Mouse (Mus musculus): ENCODE results near the gene Polr2g.

Polr2g gene

DNA sequence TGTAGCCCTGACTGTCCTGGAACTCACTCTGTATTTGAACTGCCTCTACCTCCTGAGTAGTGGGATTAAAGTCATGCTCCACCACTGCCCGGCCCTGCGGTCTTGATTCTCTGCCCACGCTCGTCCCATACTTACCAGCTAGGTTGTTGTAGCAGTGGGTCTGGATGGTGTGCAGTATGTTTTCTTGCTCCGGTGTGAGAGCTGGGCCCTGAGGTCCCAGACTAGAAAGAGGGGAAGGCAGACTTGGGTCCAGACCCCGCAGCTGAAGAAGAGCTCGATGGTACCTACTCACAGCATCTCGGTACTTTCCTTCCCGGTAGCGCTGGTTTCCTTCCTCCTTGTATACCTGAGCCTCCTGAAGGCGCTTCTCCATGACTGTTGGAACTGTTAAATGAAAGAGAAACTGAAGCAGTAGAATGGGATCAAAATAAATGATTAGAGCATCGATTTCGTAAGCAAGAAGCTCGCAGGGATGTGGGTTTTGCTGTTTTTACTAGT, 20.0 kb upstream of the Polr2g start:
- DNase-seq (ENCODE audit: low spot score) = no peak

DNA sequence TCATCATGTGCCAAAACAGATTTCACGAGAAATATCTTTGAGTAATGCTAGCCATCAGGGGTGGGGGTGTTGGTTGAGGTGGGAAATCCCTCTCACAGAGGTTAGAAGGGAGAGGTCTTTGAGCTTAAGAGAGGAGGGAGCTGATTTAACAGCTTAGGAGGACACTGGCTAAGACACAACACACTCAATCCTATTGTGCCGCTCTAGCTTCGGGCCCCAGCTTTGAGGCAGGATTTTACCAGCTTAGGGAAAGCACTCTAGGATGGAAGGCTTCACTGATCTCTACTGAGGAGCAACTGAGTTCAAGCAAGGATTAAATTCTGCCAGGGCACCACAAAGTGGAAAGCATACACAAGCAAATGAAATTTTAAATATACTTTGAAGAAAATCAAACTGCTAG, 18.6 kb upstream of the Polr2g start:
- DNase-seq (ENCODE audit: low spot score) = no peak

DNA sequence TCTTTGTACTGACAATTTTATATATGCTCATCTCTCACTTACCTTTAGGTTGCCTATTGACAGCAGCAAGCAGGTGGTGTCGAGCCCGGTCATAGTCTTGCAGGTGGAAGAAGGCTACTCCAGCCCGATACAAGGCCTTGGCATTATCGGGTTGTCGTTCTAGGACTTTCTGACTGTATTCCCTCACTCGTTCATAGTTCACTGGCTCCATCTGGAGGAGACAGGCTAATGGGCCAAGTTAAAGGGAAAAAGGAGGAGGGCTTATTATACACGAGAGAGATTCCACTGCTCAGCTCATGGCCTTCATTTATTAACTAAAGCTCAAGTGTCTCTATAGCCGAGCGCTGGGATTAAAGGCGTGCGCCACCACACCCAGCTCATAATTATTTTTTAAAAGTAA, 17.4 kb upstream of the Polr2g start:
- no peak for DNase-seq (ENCODE audit: low spot score)

DNA sequence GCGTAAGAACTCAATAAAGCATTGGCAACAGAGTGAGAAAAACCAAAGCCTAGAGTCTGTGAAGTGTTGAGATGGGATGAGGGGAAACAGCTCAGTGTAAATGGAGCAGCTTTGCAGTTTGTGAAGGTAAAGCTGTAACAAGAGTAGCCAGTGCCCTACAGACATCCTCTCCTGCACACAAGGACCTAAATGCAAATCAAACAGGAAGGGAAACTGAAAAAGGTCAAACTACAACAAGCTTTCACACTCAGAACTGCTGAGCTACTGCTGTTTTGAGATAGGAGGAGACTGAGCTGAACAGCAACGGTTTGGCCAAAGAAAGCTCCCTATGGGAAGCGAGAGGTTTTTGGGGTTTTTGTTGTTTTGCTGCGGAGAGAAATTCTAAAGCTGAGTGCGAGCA, 8.4 kb upstream of the Polr2g start:
- no peak for DNase-seq (ENCODE audit: low spot score)

DNA sequence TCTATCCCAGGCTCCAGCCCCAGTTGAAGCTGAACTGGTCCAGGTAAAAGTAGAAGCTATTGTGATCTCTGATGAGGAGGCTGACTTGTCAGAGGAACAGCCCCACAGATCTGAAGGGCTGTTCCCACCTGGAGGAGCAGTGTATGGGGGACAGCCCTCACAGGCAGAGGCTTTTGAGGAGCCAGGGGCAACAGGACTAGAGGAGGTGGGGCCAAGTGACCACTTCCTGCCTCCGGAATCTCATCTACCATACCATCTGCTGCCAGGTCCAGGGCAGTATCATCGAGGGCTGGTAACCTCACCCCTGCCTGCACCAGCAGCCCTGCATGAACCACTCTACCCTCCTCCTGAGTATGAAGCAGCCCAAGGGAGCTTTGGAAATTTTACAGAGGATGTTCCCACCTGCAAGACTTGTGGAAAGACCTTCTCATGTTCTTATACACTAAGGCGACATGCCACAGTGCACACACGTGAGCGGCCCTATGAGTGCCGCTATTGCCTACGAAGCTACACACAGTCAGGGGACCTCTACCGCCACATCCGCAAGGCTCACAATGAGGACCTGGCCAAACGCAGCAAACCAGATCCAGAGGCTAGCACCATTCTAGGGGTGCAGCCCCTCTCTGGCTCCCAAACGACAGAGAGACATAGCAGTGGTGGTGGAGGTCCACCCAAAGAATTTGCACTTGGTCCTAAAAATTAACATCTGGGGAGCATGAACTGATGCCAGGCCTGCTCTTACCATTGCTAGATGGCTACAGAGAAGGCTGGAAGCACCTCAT, 5.7 kb upstream of the Polr2g start:
- no peak for DNase-seq (ENCODE audit: low spot score)

DNA sequence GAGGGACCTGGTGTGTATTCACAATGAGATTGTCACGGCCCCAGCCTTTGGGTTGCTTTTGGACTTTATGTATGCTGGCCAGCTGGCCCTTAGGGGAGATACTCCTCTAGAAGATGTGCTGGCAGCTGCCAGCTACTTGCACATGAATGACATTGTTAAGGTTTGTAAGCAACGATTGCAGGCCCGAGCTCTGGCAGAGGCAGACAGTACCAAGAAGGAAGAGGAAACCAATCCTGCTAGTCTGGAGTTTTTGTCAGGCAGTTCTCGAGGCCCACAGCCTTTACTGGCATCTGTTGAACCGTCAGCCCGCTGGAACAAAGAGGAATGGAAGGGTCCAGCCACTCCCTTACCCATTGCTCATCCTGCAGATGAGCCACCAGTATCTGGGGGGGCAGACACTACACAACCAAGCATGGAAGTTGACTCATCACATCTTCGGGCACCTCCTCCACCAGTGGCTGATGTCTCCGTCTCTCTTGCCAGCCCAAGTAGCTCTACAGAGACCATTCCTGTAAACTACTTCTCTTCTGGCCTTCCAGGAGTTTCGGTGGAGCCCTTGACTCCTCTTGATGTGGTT, 4.9 kb upstream of the Polr2g start:
- no peak for DNase-seq (ENCODE audit: low spot score)

DNA sequence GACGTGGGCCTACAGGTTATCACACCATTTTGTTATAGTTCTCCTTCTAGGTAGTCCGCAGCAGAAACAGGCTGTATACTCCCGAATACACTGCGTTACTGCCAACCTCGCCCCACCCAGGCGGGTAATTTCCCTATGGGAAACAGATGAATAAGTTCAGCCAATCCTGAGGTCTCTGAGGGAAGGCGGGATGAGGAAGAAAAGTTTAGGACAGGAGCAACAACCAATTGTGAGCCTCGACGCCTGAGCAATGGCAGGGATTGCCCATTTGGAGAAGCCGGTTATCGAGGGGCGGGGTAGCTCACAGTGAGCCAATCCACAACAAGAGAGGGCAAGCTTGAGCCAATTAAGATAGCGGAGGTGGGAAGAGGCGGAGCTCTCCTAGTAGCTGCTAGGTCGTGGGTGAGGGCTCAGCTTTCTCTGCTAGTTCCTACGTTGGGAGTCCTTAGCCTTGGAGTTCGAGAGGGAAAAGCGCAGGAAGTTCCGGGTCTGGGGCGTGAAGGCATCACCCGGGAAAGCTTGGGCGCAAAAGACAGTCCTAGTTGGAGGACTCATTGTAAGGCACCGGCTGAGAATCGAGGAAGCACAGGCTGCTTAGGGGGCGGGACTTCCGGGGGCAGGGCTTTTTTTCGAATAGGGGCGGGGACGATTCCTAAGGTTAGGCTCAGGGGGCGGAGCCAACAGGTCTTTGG, 3.9 kb upstream of the Polr2g start, which contains the start of gene Zbtb3:
Gene Zbtb3 (plus strand): TSS at position 426 of the 692 bp plus-strand sequence.
- DNase-seq (ENCODE audit: low spot score) = peak; percentile 98

DNA sequence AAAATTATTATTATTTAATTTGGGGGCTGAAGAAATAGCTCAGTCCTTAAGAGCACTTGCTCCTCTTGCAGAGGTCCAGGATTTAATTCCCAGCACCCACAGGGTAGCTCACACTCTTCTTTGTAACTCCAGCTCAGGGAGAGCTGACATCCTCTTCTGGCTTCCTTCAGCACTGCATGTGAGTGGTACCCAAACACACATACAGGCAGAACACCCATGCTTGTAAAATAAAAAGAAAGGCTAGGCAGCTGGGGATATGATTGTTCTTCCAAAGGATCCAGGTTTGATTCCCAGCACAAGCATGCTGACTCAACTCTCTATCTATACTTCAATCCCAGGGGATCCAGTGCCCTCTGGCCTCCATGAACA, 554 bp upstream of the Polr2g start:
- DNase-seq (ENCODE audit: low spot score) = no peak

DNA sequence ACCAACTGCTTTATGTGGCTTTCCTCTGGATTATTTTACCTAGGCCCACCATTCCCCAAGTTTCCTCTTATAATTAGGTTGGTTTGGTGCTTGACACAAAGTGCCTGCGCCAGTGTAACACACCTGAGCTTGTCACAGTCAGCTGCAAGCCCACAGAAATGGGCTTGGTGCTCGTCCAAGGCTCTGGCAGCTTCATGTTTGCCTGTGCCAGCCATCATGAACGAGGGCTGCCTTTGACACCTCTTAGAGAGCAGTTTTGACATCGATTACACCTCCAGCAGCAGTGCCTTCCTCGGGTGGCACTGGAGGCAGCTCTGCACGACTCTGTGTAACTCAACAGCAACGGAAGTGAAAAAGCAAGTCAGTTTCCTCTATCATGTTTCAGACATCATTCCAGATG, 8.2 kb downstream of the Polr2g start:
- no peak for DNase-seq (ENCODE audit: low spot score)

DNA sequence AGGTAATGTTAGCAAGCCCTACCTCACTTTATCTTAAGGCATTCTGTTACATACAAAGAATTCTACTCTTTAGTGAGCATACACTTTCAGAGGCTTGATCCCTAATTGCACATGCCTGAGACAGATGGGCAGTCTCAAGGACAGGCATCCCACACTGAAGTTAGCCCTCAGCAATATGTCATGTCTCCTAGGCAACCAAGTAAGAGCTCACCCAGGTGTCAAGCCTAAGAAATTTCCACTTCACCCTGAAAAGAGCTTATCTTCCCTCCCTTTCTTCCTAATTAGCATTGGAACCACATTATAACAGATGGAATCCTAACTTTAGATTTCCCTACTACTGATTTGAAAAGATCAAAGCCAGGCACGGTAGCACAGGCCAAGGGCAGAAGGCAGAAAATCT, 9.2 kb downstream of the Polr2g start:
- no peak for DNase-seq (ENCODE audit: low spot score)

DNA sequence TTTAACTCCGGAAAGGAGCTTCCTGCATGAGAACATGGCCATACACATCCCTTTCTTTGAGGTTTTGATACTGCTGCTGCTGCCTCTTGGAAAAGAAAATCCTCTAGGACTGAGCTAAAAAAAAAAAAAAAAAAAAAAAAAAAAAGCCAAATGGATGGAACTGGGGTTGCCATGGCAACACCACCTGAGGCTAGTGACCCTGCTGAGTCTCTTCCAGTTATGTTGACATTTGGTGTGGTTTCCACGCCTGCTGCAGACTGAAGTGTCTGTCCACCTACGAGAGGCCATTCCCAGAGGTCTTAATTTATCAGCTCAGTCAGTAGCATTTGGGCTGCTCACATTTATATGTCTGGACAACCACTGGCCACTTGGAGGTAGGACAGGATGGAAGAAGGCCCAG, 9.9 kb downstream of the Polr2g start:
- DNase-seq (ENCODE audit: low spot score) = no peak

DNA sequence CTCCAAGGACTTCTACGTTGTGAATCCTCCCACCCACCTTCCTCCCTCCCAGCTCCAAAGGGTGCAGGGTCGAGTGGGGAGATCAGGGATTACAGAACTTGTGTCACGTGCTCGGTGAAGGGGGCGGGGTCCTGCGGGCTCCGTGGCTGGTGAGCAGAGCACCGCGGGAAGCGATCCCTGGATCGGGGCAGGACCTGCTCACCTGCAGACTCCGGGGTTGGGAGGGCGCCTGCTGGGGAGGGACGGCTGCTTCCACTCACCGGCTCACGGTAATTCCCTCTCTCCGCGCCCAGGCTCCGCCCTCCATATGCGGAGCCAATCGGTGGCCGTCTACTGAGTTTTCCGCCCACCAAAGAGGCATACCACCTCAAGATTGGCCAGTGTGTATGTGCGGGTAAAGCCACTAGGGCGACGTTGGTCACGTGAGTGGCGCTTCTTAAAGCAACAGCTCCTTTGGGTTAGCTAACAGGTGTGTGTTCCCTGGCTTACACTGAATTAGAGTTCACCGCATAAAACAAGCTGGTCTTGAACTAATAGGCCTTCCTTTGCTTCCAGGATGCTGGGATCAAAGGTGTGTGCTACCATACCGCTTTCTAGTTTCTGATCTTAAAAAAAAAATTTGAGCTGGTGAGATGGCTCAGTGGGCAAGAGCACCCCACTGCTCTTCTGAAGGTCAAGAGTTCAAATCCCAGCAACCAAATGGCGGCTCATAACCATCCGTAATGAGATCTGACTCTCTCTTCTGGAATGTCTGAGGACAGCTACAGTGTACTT, 12.2 kb downstream of the Polr2g start, which contains the start of gene Taf6l:
Gene Taf6l (minus strand): TSS at position 410 of the 774 bp plus-strand sequence.
- peak; percentile 95 for DNase-seq (ENCODE audit: low spot score)

DNA sequence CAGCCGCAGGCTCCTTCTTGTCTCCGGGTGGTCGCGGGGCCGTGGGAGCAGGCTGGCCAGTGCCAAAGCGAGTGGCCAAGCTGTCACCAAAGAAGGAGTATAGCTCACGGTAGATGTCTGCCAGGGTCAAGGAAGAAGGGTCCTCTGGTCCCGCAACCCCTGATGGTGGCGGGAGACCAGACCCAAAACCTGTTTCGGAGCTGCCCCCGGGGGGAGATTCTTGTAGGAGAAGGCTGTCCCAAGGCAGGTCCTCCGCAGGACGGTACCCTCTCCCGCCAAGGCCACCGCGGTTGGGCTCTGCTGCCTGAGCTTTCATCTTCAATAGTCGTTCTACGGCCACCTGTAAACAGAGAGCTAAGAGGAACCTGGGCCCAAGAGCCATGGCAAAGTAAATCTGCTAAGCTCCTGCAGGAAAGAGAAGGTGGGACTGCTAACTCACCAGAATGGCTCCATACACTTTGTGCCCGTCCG, 23.4 kb downstream of the Polr2g start:
- no peak for DNase-seq (ENCODE audit: low spot score)

DNA sequence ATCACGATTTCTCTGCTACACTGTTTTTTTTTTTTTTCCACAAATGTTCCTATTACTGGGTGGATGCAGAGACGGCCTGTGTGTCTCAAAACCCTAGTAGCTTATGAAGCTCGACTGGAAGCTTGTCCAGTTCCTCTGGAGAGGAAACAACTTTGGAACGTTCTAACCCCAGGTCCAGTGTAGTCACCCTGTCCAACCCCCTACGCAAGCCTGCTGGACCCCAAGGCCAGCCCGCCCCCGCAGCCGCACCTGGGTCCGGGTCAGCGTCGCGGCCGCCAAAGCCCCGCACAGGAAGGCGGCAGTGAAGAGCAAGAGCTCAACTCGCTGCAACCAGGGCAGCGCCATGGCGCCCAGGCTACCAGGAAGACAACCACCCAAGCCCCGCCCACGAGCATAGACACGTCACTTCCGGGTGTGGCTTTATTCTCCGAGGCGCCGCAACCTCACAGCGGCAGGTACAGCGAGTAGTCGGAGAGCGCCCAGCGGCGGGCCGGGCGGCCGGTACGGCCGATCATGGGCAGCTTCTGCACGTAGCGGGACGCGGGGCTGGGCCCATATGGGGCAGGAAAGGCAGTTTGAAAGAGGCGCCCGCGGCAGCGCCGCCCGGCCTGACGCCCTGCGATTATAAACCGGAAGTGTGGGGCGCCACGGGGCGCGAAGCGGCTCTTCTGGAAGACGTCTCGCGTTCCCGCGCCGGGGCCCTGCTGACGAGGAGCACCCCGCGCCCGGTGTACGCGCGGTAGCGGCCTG, 24.1 kb downstream of the Polr2g start, which contains the start of gene Tmem179b:
Gene Tmem179b (minus strand): TSS at position 382 of the 750 bp plus-strand sequence.
- DNase-seq (ENCODE audit: low spot score) = peak; percentile 98

DNA sequence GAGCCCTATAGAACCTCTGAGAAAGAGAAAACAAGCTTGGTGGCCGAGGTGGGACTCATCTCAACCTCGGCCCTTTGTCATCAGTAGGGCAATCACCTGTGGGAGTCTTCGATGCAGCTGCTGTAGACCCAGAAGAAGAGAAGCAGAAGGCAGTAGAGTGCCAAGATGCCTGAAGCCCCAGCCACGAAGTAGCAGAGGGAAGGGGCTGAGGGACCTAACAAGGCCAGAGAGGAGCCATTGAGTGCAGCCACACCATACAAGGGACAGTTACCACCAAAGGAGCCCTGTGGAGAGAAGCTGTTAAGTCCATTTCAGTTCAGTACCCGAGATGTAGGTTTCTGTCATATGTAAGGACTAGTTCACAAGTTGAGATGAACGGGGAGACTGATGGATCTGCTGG, 25.0 kb downstream of the Polr2g start:
- DNase-seq (ENCODE audit: low spot score) = no peak

DNA sequence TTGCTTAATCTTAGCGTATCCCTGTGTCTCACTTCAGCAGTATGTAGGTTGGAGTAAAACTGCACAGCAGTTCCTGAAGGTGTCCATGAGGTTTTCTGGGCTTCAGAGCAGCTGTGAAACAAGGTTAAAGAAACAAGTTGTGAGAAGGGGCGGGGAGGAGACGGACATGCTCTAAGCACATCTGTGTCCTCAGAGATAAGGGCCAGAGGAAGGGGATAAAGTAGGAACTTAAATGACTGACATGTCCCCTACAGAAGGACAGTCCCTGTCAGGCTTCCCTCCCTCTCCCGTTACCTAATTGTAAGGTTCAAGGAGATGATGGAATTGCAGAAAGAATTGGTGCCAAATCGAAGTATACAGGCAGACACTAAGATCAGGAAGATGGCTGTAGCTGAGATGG, 25.4 kb downstream of the Polr2g start:
- DNase-seq (ENCODE audit: low spot score) = no peak

DNA sequence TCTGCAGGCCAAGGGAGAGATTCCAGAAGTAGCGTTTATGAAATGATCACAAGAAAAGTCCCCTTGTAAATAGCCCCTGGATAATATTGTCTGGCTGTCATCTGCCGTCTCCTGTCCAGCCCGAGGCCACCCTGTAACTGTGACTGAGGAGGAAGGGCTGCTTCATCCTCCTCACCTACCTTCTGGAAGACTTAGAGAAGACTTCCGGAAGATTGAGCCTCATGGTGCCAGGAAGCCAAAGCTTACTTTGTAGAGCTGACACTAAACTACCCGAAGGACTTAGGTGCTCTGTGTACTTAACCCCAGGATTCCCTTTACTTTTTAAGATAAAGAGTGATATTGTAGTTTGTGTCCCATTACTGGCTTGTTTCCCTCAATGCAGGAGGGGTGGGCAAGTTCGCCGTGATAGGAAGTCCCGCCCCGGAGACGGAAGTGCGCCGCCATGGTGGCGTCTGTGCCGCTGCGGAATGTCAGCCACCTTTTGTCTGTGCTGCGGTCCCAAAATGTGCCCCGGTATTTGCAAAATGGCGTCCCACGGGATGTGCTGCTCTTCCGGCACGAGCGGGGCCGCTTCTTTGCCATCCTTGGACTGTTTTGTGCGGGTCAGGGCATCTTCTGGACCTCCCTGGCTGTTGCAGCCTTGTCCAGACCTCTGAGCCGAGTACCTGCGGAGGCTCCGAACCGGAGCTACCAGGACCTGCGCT, 27.7 kb downstream of the Polr2g start, which contains the start of gene Tmem223:
Gene Tmem223 (plus strand): TSS at position 430 of the 704 bp plus-strand sequence.
- DNase-seq (ENCODE audit: low spot score) = peak; percentile 82

DNA sequence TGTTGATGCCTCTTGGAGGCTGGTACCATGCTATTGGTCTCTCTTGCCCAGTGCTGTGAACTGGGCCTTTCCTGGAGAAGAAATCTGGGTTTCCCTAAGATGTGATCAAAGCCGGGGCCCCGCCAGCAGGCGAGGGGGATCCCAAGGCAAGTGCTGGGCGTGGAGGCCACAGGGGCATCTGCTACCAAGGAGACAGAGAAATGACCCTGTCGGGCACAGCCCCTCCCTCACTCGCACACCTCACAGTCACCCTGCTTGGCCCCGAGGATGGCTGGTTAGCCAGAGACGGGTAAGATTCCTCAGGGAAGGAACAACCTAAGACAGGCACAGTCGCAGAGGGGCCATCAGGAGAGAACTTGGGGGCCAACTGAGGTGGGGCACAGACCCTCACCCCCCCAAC, 32.8 kb downstream of the Polr2g start:
- no peak for DNase-seq (ENCODE audit: low spot score)

DNA sequence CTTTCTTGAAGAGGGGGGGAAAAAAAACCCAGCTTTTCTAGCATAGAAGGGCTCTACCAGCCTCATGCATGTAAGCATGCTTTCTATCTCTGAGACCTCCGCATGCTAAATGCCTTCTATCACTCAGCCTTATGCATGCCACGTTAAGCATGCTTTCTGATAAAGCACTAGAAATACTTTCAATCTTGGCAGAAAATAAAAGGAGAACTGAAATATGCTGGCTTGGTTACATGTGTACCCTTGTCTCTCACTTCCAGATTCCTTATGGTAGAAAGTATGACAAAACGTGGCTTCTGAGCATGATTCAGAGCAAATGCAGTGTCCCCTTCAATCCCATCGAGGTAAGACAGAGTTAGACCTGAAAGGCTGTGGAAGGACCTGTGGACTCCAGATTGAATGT, 35.1 kb downstream of the Polr2g start:
- no peak for DNase-seq (ENCODE audit: low spot score)

DNA sequence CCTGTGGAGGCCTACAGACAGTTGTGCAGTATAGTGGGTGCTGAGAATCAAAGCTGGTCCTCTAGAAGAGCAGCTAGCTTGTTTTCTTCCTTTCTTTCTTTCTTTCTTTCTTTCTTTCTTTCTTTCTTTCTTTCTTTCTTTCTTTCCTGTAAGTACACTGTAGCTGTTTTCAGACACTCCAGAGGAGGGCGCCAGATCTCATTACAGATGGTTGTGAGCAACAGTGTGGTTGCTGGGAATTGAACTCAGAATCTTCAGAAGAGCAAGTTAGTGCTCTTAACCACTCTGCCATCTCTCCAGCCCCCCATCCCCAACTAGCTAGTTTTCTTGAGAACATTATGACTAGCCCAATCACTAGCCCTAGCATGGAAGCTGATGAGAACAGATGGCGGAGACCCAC, 37.6 kb downstream of the Polr2g start:
- no peak for DNase-seq (ENCODE audit: low spot score)

DNA sequence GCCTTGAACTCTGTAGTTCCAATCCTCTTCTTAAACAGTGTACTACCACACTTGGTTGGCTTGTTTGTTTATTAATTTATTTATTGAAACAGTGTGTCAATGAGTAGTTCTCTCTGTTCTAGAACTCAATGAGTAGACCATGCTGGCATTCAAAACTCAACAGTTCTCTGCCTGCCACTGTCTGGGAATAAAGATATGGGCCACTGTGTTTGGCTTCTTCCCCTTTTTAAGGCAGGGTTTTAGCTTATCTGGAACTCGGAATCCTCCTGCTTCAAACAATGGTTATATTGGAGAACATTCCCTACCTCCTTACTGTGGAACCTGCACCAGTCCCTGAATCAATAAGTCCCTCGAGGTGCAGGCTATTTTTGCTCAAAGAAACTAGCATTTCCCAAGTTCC, 39.5 kb downstream of the Polr2g start:
- no peak for DNase-seq (ENCODE audit: low spot score)
